Mouse (Mus musculus) CD4-positive helper T cell, adult 2 months (primary cell): ENCODE data around the gene Rnf115.

Source experiments
- DNase-seq: peaks from one replicate; pipeline ENCODE4 v3.0.0-alpha.2; 2012; ENCODE audit warnings: low read depth, missing footprints, low spot score

The Rnf115 gene

GRCm38 (mm10) chr3:96777120-96777519, 49.7 kb downstream of the Rnf115 start:
- DNase-seq, result no peak

GRCm38 (mm10) chr3:96782236-96782635, 54.8 kb downstream of the Rnf115 start:
- DNase-seq, result no peak

- no peak for DNase-seq
These were observed 60.3 kb downstream of the Rnf115 start for GRCm38 (mm10) chr3:96787784-96788183.

- no peak for DNase-seq
These were observed 61.0 kb downstream of the Rnf115 start for GRCm38 (mm10) chr3:96788506-96788905.

GRCm38 (mm10) chr3:96800254-96800653, 72.8 kb downstream of the Rnf115 start:
- no peak for DNase-seq

GRCm38 (mm10) chr3:96802214-96802613, 74.8 kb downstream of the Rnf115 start:
- DNase-seq, result no peak

GRCm38 (mm10) chr3:96808136-96808535, 80.7 kb downstream of the Rnf115 start:
- no peak for DNase-seq

- DNase-seq, result no peak
These were observed 81.2 kb downstream of the Rnf115 start for GRCm38 (mm10) chr3:96808651-96809050.

- DNase-seq, result no peak
These were observed 83.8 kb downstream of the Rnf115 start for GRCm38 (mm10) chr3:96811232-96811631.

- DNase-seq, result peak; percentile 84
These were observed 85.1 kb downstream of the Rnf115 start for GRCm38 (mm10) chr3:96812395-96813091.

GRCm38 (mm10) chr3:96813106-96813505, 85.6 kb downstream of the Rnf115 start:
- peak; percentile 67 for DNase-seq

- DNase-seq, result peak; percentile 22
These were observed 86.3 kb downstream of the Rnf115 start for GRCm38 (mm10) chr3:96813591-96814244.

- peak; percentile 52 for DNase-seq
These were observed 86.9 kb downstream of the Rnf115 start for GRCm38 (mm10) chr3:96814342-96814741.

GRCm38 (mm10) chr3:96820116-96820915, 92.9 kb downstream of the Rnf115 start:
- no peak for DNase-seq

- no peak for DNase-seq
These were observed 94.1 kb downstream of the Rnf115 start for GRCm38 (mm10) chr3:96821581-96821980.

GRCm38 (mm10) chr3:96823701-96824100, 96.2 kb downstream of the Rnf115 start:
- DNase-seq, result no peak

- no peak for DNase-seq
These were observed 97.2 kb downstream of the Rnf115 start for GRCm38 (mm10) chr3:96824614-96825013.

- DNase-seq, result no peak
These were observed 97.8 kb downstream of the Rnf115 start for GRCm38 (mm10) chr3:96825261-96825660.

- no peak for DNase-seq
These were observed 100.9 kb downstream of the Rnf115 start for GRCm38 (mm10) chr3:96828308-96828864.

- no peak for DNase-seq
These were observed 101.5 kb downstream of the Rnf115 start, which contains the start of the genes Pdzk1 and Cd160 for GRCm38 (mm10) chr3:96828984-96829383. Gene Pdzk1 (plus strand): TSS chr3:96829284. Gene Cd160 (minus strand): TSS chr3:96829351.

- DNase-seq, result no peak
These were observed 102.4 kb downstream of the Rnf115 start for GRCm38 (mm10) chr3:96829856-96830255.

- no peak for DNase-seq
These were observed 105.5 kb downstream of the Rnf115 start for GRCm38 (mm10) chr3:96832930-96833329.
